Mouse (Mus musculus): Measurements from ENCODE around the gene 9930111J21Rik2. TPM values are rescaled to one million over a fixed set of nuclear protein-coding genes. Genes with fewer than 3 reads are reported as not detected.
A peak's percentile ranks its signal among the peaks of the same experiment; 100 is the strongest.
"Not testable (repeated sequence)": the region's sequence is repeated elsewhere in the genome, so short reads cannot be mapped to it uniquely, and the experiment has no call there.

Gene 9930111J21Rik2
- polyA plus RNA-seq, 1 experiment from 2014 or later: 0.48 TPM

- no peaks in the 10 kb centered on the region for H3K9me3 ChIP-seq (ENCODE audit: control insufficient read depth)
- no peaks in the 10 kb centered on the region for H3K36me3 ChIP-seq (ENCODE audit: control insufficient read depth, insufficient read depth)
- no peak overlapping the region for H3K4me3 ChIP-seq (ENCODE audit: low read depth, low read length)
- no peak for TF ChIP-seq CTCF (IDR thresholded peaks at IDR 0.05; ENCODE audit: low read depth)
- H3K27me3 ChIP-seq (replicated peaks; ENCODE audit: control insufficient read depth, insufficient read depth, low read length): no peaks in the 10 kb centered on the region
- 71% methylated on average over 4 of the region's 4 CpGs for WGBS
- H3K9ac ChIP-seq (ENCODE audit: low read depth, low read length): no peak overlapping the region
- H3K4me1 ChIP-seq (replicated peaks; ENCODE audit: control insufficient read depth, insufficient read depth, low read length): peaks cover 6% of the 10 kb centered on the region
- ATAC-seq: no peak
- H3K27ac ChIP-seq (ENCODE audit: low read depth, low read length): no peak overlapping the region
- no peak overlapping the region for H3K4me2 ChIP-seq (replicated peaks; ENCODE audit: low read depth)
These were observed 30.3 kb upstream of the 9930111J21Rik2 start for GRCm38 (mm10) chr11:49081356-49081755.

GRCm38 (mm10) chr11:49080636-49081035, 29.6 kb upstream of the 9930111J21Rik2 start:
- Histone ChIP-seq H3K4me2 (replicated peaks; ENCODE audit: low read depth) (no peak overlapping the region), H3K4me3 (ENCODE audit: low read depth, low read length) (no peak overlapping the region), H3K9me3 (ENCODE audit: control insufficient read depth) (no peaks in the 10 kb centered on the region), H3K27me3 (replicated peaks; ENCODE audit: control insufficient read depth, insufficient read depth, low read length) (no peaks in the 10 kb centered on the region), H3K4me1 (replicated peaks; ENCODE audit: control insufficient read depth, insufficient read depth, low read length) (peaks cover 4% of the 10 kb centered on the region; the same call in 1 of the 2 replicates), H3K9ac (ENCODE audit: low read depth, low read length) (no peak overlapping the region), H3K36me3 (ENCODE audit: control insufficient read depth, insufficient read depth) (no peaks in the 10 kb centered on the region), H3K27ac (ENCODE audit: low read depth, low read length) (no peak overlapping the region)
- WGBS: 71% methylated on average over 1 of the region's 1 CpGs
- no peak for ATAC-seq
- no peak for TF ChIP-seq CTCF (IDR thresholded peaks at IDR 0.05; ENCODE audit: low read depth)

GRCm38 (mm10) chr11:49078719-49079118, 27.7 kb upstream of the 9930111J21Rik2 start:
- H3K36me3 ChIP-seq (ENCODE audit: control insufficient read depth, insufficient read depth): no peaks in the 10 kb centered on the region
- H3K9me3 ChIP-seq (ENCODE audit: control insufficient read depth): no peaks in the 10 kb centered on the region
- H3K4me3 ChIP-seq (ENCODE audit: low read depth, low read length): no peak overlapping the region
- no peak overlapping the region for H3K27ac ChIP-seq (ENCODE audit: low read depth, low read length)
- ATAC-seq: peak; percentile 73
- no peak overlapping the region for H3K4me2 ChIP-seq (replicated peaks; ENCODE audit: low read depth)
- H3K27me3 ChIP-seq (replicated peaks; ENCODE audit: control insufficient read depth, insufficient read depth, low read length): no peaks in the 10 kb centered on the region
- H3K9ac ChIP-seq (ENCODE audit: low read depth, low read length): no peak overlapping the region
- H3K4me1 ChIP-seq (replicated peaks; ENCODE audit: control insufficient read depth, insufficient read depth, low read length): peaks cover 4% of the 10 kb centered on the region; the same call in 1 of the 2 replicates
- no peak for TF ChIP-seq CTCF (IDR thresholded peaks at IDR 0.05; ENCODE audit: low read depth)
- 38% methylated on average over 3 of the region's 3 CpGs for WGBS

- no peaks in the 10 kb centered on the region for H3K27me3 ChIP-seq (replicated peaks; ENCODE audit: control insufficient read depth, insufficient read depth, low read length)
- H3K4me2 ChIP-seq (replicated peaks; ENCODE audit: low read depth): no peak overlapping the region
- H3K4me1 ChIP-seq (replicated peaks; ENCODE audit: control insufficient read depth, insufficient read depth, low read length): peaks cover 4% of the 10 kb centered on the region; the same call in 1 of the 2 replicates
- no peaks in the 10 kb centered on the region for H3K9me3 ChIP-seq (ENCODE audit: control insufficient read depth)
- TF ChIP-seq CTCF (IDR thresholded peaks at IDR 0.05; ENCODE audit: low read depth): no peak
- H3K36me3 ChIP-seq (ENCODE audit: control insufficient read depth, insufficient read depth): no peaks in the 10 kb centered on the region
- H3K4me3 ChIP-seq (ENCODE audit: low read depth, low read length): no peak overlapping the region
- no peak overlapping the region for H3K27ac ChIP-seq (ENCODE audit: low read depth, low read length)
- no peak for ATAC-seq
- H3K9ac ChIP-seq (ENCODE audit: low read depth, low read length): no peak overlapping the region
- WGBS: 81% methylated on average over 1 of the region's 1 CpGs
These were observed 26.0 kb upstream of the 9930111J21Rik2 start for GRCm38 (mm10) chr11:49077012-49077411.

GRCm38 (mm10) chr11:49076001-49076757, 25.1 kb upstream of the 9930111J21Rik2 start, which contains the start of gene Ifi47:
Gene Ifi47 (plus strand): TSS chr11:49076587.
- not testable (repeated sequence) for H3K4me1 ChIP-seq (replicated peaks; ENCODE audit: control insufficient read depth, insufficient read depth, low read length); ATAC-seq; H3K9ac ChIP-seq (ENCODE audit: low read depth, low read length); H3K27me3 ChIP-seq (replicated peaks; ENCODE audit: control insufficient read depth, insufficient read depth, low read length); H3K36me3 ChIP-seq (ENCODE audit: control insufficient read depth, insufficient read depth); H3K27ac ChIP-seq (ENCODE audit: low read depth, low read length); H3K4me2 ChIP-seq (replicated peaks; ENCODE audit: low read depth); H3K4me3 ChIP-seq (ENCODE audit: low read depth, low read length); H3K9me3 ChIP-seq (ENCODE audit: control insufficient read depth)
- TF ChIP-seq CTCF (IDR thresholded peaks at IDR 0.05; ENCODE audit: low read depth): peak; percentile 26
- 54% methylated on average over 6 of the region's 6 CpGs for WGBS

GRCm38 (mm10) chr11:49068358-49068757, 17.3 kb upstream of the 9930111J21Rik2 start:
- WGBS: 92% methylated on average over 1 of the region's 1 CpGs
- Histone ChIP-seq H3K9me3 (ENCODE audit: control insufficient read depth) (no peaks in the 10 kb centered on the region), H3K4me1 (replicated peaks; ENCODE audit: control insufficient read depth, insufficient read depth, low read length) (no peaks in the 10 kb centered on the region), H3K9ac (ENCODE audit: low read depth, low read length) (no peak overlapping the region), H3K27me3 (replicated peaks; ENCODE audit: control insufficient read depth, insufficient read depth, low read length) (no peaks in the 10 kb centered on the region), H3K27ac (ENCODE audit: low read depth, low read length) (no peak overlapping the region), H3K4me2 (replicated peaks; ENCODE audit: low read depth) (no peak overlapping the region), H3K36me3 (ENCODE audit: control insufficient read depth, insufficient read depth) (no peaks in the 10 kb centered on the region), H3K4me3 (ENCODE audit: low read depth, low read length) (no peak overlapping the region)
- no peak for ATAC-seq
- TF ChIP-seq CTCF (IDR thresholded peaks at IDR 0.05; ENCODE audit: low read depth): no peak

- H3K36me3 ChIP-seq (ENCODE audit: control insufficient read depth, insufficient read depth); ATAC-seq; H3K4me1 ChIP-seq (replicated peaks; ENCODE audit: control insufficient read depth, insufficient read depth, low read length); H3K27me3 ChIP-seq (replicated peaks; ENCODE audit: control insufficient read depth, insufficient read depth, low read length); H3K4me2 ChIP-seq (replicated peaks; ENCODE audit: low read depth); H3K4me3 ChIP-seq (ENCODE audit: low read depth, low read length); H3K9ac ChIP-seq (ENCODE audit: low read depth, low read length); H3K9me3 ChIP-seq (ENCODE audit: control insufficient read depth); H3K27ac ChIP-seq (ENCODE audit: low read depth, low read length): not testable (repeated sequence)
- 60% methylated on average over 5 of the region's 5 CpGs for WGBS
These were observed 12.8 kb upstream of the 9930111J21Rik2 start, which contains the start of gene Tgtp2 for GRCm38 (mm10) chr11:49063713-49064469. Gene Tgtp2 (minus strand): TSS chr11:49064206.

- H3K9me3 ChIP-seq (ENCODE audit: control insufficient read depth); ATAC-seq; H3K27ac ChIP-seq (ENCODE audit: low read depth, low read length); H3K27me3 ChIP-seq (replicated peaks; ENCODE audit: control insufficient read depth, insufficient read depth, low read length); H3K9ac ChIP-seq (ENCODE audit: low read depth, low read length); H3K4me1 ChIP-seq (replicated peaks; ENCODE audit: control insufficient read depth, insufficient read depth, low read length); H3K4me2 ChIP-seq (replicated peaks; ENCODE audit: low read depth); H3K36me3 ChIP-seq (ENCODE audit: control insufficient read depth, insufficient read depth); H3K4me3 ChIP-seq (ENCODE audit: low read depth, low read length): not testable (repeated sequence)
- 68% methylated on average over 1 of the region's 2 CpGs for WGBS
These were observed 10.8 kb upstream of the 9930111J21Rik2 start for GRCm38 (mm10) chr11:49061865-49062264.

GRCm38 (mm10) chr11:49060061-49060460, 9.0 kb upstream of the 9930111J21Rik2 start:
- not testable (repeated sequence) for H3K4me1 ChIP-seq (replicated peaks; ENCODE audit: control insufficient read depth, insufficient read depth, low read length); H3K27me3 ChIP-seq (replicated peaks; ENCODE audit: control insufficient read depth, insufficient read depth, low read length); H3K4me3 ChIP-seq (ENCODE audit: low read depth, low read length); H3K4me2 ChIP-seq (replicated peaks; ENCODE audit: low read depth); H3K9me3 ChIP-seq (ENCODE audit: control insufficient read depth); H3K27ac ChIP-seq (ENCODE audit: low read depth, low read length); H3K36me3 ChIP-seq (ENCODE audit: control insufficient read depth, insufficient read depth); H3K9ac ChIP-seq (ENCODE audit: low read depth, low read length); ATAC-seq
- WGBS: 57% methylated on average over 2 of the region's 3 CpGs

All from intestine, postnatal 0 days (tissue).